Mouse (Mus musculus): ENCODE data around the gene Gpkow. TPM values are rescaled to one million over a fixed set of nuclear protein-coding genes. Genes with fewer than 3 reads are reported as not detected.
"Not testable (repeated sequence)": the region's sequence is repeated elsewhere in the genome, so short reads cannot be mapped to it uniquely, and the experiment has no call there.

Gpkow gene
- total RNA-seq, 2 experiments from 2014 or later, result 38.0 to 40.1 TPM

GRCm38 (mm10) chrX:7688321-7688720, 8.6 kb upstream of the Gpkow start:
- no peak for DNase-seq

GRCm38 (mm10) chrX:7690486-7690885, 6.4 kb upstream of the Gpkow start:
- no peak for DNase-seq

GRCm38 (mm10) chrX:7692862-7693261, 4.1 kb upstream of the Gpkow start:
- DNase-seq, result peak; percentile 45

GRCm38 (mm10) chrX:7696520-7696919, 411 bp upstream of the Gpkow start:
- no peak for DNase-seq

- not testable (repeated sequence) for DNase-seq
Measured at GRCm38 (mm10) chrX:7713764-7714134, 16.8 kb downstream of the Gpkow start.

GRCm38 (mm10) chrX:7714135-7714899, 17.4 kb downstream of the Gpkow start, which contains the start of gene Wdr45:
TSS of gene Wdr45 (plus strand) at chrX:7714333.
- DNase-seq, result peak; percentile 89

- not testable (repeated sequence) for DNase-seq
Measured at GRCm38 (mm10) chrX:7716058-7716457, 19.1 kb downstream of the Gpkow start.

- DNase-seq, result peak; percentile 75
Measured at GRCm38 (mm10) chrX:7721514-7722281, 24.8 kb downstream of the Gpkow start, which contains the start of gene Gm45208. TSS of gene Gm45208 (plus strand) at chrX:7722245.

- DNase-seq, result no peak
Measured at GRCm38 (mm10) chrX:7722282-7722611, 25.3 kb downstream of the Gpkow start.

GRCm38 (mm10) chrX:7722691-7723090, 25.8 kb downstream of the Gpkow start:
- no peak for DNase-seq

- DNase-seq, result no peak
Measured at GRCm38 (mm10) chrX:7724135-7724534, 27.2 kb downstream of the Gpkow start.

GRCm38 (mm10) chrX:7725841-7726240, 28.9 kb downstream of the Gpkow start:
- DNase-seq, result no peak

GRCm38 (mm10) chrX:7727176-7727575, 30.2 kb downstream of the Gpkow start:
- peak; percentile 45 for DNase-seq

GRCm38 (mm10) chrX:7728215-7728921, 31.4 kb downstream of the Gpkow start, which contains the start of gene Praf2:
TSS of gene Praf2 (plus strand) at chrX:7728439.
- DNase-seq, result peak; percentile 78

- DNase-seq, result no peak
Measured at GRCm38 (mm10) chrX:7728922-7729265, 32.0 kb downstream of the Gpkow start.

- peak; percentile 81 for DNase-seq
Measured at GRCm38 (mm10) chrX:7733571-7734156, 36.7 kb downstream of the Gpkow start.

GRCm38 (mm10) chrX:7739336-7740081, 42.6 kb downstream of the Gpkow start:
- DNase-seq, result peak; percentile 27

GRCm38 (mm10) chrX:7740082-7740819, 43.3 kb downstream of the Gpkow start:
- no peak for DNase-seq

GRCm38 (mm10) chrX:7741103-7741502, 44.2 kb downstream of the Gpkow start:
- no peak for DNase-seq

- no peak for DNase-seq
Measured at GRCm38 (mm10) chrX:7743470-7743869, 46.5 kb downstream of the Gpkow start.

GRCm38 (mm10) chrX:7744940-7745339, 48.0 kb downstream of the Gpkow start:
- no peak for DNase-seq
